Mouse (Mus musculus) MEL (cell line): ENCODE measurements at regions not wholly inside any gene's neighbourhood (a gene's known extent, or its start where the extent isn't known, plus 50 kb on each side); places are given as distances from the start of the nearest gene placed in this dataset.

Experiments
- DNase-seq: peaks from one replicate; pipeline ENCODE4 v3.0.0; 2011; ENCODE audit warnings: low read depth, low spot score
- H3K27ac ChIP-seq: 2 replicates; pipeline ENCODE4 v1.5.1; 2012; ENCODE audit warnings: low read depth, mild to moderate bottlenecking, control low read depth, low read length, moderate library complexity; ENCODE audit not compliant: control insufficient read depth
- H3K27me3 ChIP-seq, 2 experiments: fragments of 150-350 bp in 1 of 2; sonication (generic) in 1 of 2; 2 replicates each; pipeline ENCODE4 v1.6.1; 2012; ENCODE audit warnings: low read length in 2 of 2, mild to moderate bottlenecking in 2 of 2, improper control_type of control experiment in 1 of 2, moderate library complexity in 1 of 2; ENCODE audit not compliant: insufficient read depth in 2 of 2, control insufficient read depth in 1 of 2
- H3K36me3 ChIP-seq, 2 experiments: 2 replicates each; pipeline ENCODE4 v1.6.1; 2012 to 2014; ENCODE audit warnings: low read length in 2 of 2, improper control_type of control experiment in 1 of 2, inconsistent platforms in 1 of 2, mild to moderate bottlenecking in 1 of 2; ENCODE audit not compliant: insufficient read depth in 2 of 2, control insufficient read depth in 1 of 2
- H3K4me1 ChIP-seq, 2 experiments: fragments of 150-350 bp in 1 of 2; sonication (generic) in 1 of 2; 2 replicates each; pipeline ENCODE4 v1.6.1; 2012; ENCODE audit warnings: low read length in 2 of 2, improper control_type of control experiment in 1 of 2, mild to moderate bottlenecking in 1 of 2; ENCODE audit not compliant: insufficient read depth in 2 of 2, control insufficient read depth in 1 of 2
- H3K4me3 ChIP-seq, 2 experiments: fragments of 150-350 bp in 1 of 2; sonication (generic) in 1 of 2; 2 replicates each; pipeline ENCODE4 v1.5.1; 2012; ENCODE audit warnings: low read depth in 2 of 2, low read length in 2 of 2, mild to moderate bottlenecking in 2 of 2, moderate library complexity in 2 of 2, control low read depth in 1 of 2, improper control_type of control experiment in 1 of 2; ENCODE audit not compliant: control insufficient read depth in 1 of 2, insufficient read depth in 1 of 2
- H3K79me2 ChIP-seq: 2 replicates; pipeline ENCODE4 v1.6.1; 2012; ENCODE audit warnings: mild to moderate bottlenecking, low read length, moderate library complexity; ENCODE audit not compliant: control insufficient read depth, poor library complexity, insufficient read depth
- H3K9ac ChIP-seq: 2 replicates; pipeline ENCODE4 v1.6.1; 2012; ENCODE audit warnings: low read depth, mild to moderate bottlenecking, control low read depth, low read length, moderate library complexity; ENCODE audit not compliant: control insufficient read depth, poor library complexity, severe bottlenecking
- H3K9me3 ChIP-seq: fragments of 150-350 bp; sonication (generic); replicated peaks from 2 replicates; pipeline ENCODE4 v1.6.1; 2012; ENCODE audit warnings: mild to moderate bottlenecking, low read length, improper control_type of control experiment, moderate library complexity; ENCODE audit not compliant: insufficient read depth
- BHLHE40 ChIP-seq: IDR thresholded peaks from 2 replicates; pipeline ENCODE4 v1.6.1; 2012; ENCODE audit warnings: low read depth, mild to moderate bottlenecking, inconsistent platforms, low read length, improper control_type of control experiment, borderline replicate concordance
- CHD1 ChIP-seq: IDR thresholded peaks from 2 replicates; pipeline ENCODE4 v1.6.1; 2012; ENCODE audit warnings: low read depth, mild to moderate bottlenecking, inconsistent platforms, low read length, improper control_type of control experiment
- CTCF ChIP-seq, 3 experiments: IDR thresholded peaks in 2 of 3; conservative IDR thresholded peaks in 1 of 3; 2 replicates each; pipeline ENCODE4 v1.5.1; 2011 to 2012; ENCODE audit warnings: low read length in 3 of 3, low read depth in 2 of 3, mild to moderate bottlenecking in 2 of 3, improper control_type of control experiment in 1 of 3, inconsistent platforms in 1 of 3, mixed read lengths in 1 of 3, moderate library complexity in 1 of 3; ENCODE audit not compliant: control insufficient read depth in 1 of 3, insufficient read depth in 1 of 3, poor library complexity in 1 of 3, severe bottlenecking in 1 of 3
- GATA1 ChIP-seq: IDR thresholded peaks from 2 replicates; pipeline ENCODE4 v1.6.1; 2011; ENCODE audit warnings: low read depth, low read length, improper control_type of control experiment
- HCFC1 ChIP-seq: IDR thresholded peaks from 2 replicates; pipeline ENCODE4 v1.6.1; 2012; ENCODE audit warnings: low read depth, mild to moderate bottlenecking, inconsistent platforms, low read length, improper control_type of control experiment, moderate library complexity
- JUND ChIP-seq: IDR thresholded peaks from 2 replicates; pipeline ENCODE4 v1.6.1; 2011; ENCODE audit warnings: low read depth, mild to moderate bottlenecking, improper control_type of control experiment, low read length
- MAX ChIP-seq: IDR thresholded peaks from 2 replicates; pipeline ENCODE4 v1.6.1; 2011; ENCODE audit warnings: low read length, improper control_type of control experiment
- MAZ ChIP-seq: IDR thresholded peaks from 2 replicates; pipeline ENCODE4 v1.6.1; 2012; ENCODE audit warnings: low read depth, mild to moderate bottlenecking, inconsistent platforms, low read length, improper control_type of control experiment
- MEF2A ChIP-seq: IDR thresholded peaks from 2 replicates; pipeline ENCODE4 v1.6.1; 2014; ENCODE audit warnings: low read depth, mild to moderate bottlenecking, inconsistent platforms, low read length, improper control_type of control experiment; ENCODE audit not compliant: poor library complexity, insufficient replicate concordance, severe bottlenecking; ENCODE audit errors: extremely low read depth
- MXI1 ChIP-seq: IDR thresholded peaks from 2 replicates; pipeline ENCODE4 v1.6.1; 2011; ENCODE audit warnings: mild to moderate bottlenecking, low read depth, low read length, improper control_type of control experiment
- MYB ChIP-seq: IDR thresholded peaks from 2 replicates; pipeline ENCODE4 v1.6.1; 2011; ENCODE audit warnings: mild to moderate bottlenecking, low read depth, low read length, improper control_type of control experiment
- MYC ChIP-seq: IDR thresholded peaks from 2 replicates; pipeline ENCODE4 v1.6.1; 2011; ENCODE audit warnings: low read depth, mild to moderate bottlenecking, low read length, improper control_type of control experiment, moderate library complexity
- NELFE ChIP-seq: IDR thresholded peaks from 2 replicates; pipeline ENCODE4 v1.6.1; 2011; ENCODE audit warnings: low read depth, low read length, improper control_type of control experiment
- POLR2A ChIP-seq, 2 experiments: IDR thresholded peaks; 2 replicates each; pipeline ENCODE4 v1.6.1; 2011 to 2012; ENCODE audit warnings: low read length in 2 of 2, mild to moderate bottlenecking in 2 of 2, control low read depth in 1 of 2, improper control_type of control experiment in 1 of 2, low read depth in 1 of 2, moderate library complexity in 1 of 2; ENCODE audit not compliant: control insufficient read depth in 1 of 2, insufficient read depth in 1 of 2, poor library complexity in 1 of 2
- RAD21 ChIP-seq: IDR thresholded peaks from 2 replicates; pipeline ENCODE4 v1.6.1; 2011; ENCODE audit warnings: mild to moderate bottlenecking, low read depth, low read length, improper control_type of control experiment
- SIN3A ChIP-seq: IDR thresholded peaks from 2 replicates; pipeline ENCODE4 v1.6.1; 2012; ENCODE audit warnings: low read length, improper control_type of control experiment, inconsistent platforms
- SMC3 ChIP-seq: IDR thresholded peaks from 2 replicates; pipeline ENCODE4 v1.6.1; 2011; ENCODE audit warnings: low read depth, low read length, improper control_type of control experiment
- TAL1 ChIP-seq: IDR thresholded peaks from 2 replicates; pipeline ENCODE4 v1.6.1; 2012; ENCODE audit warnings: mild to moderate bottlenecking, inconsistent platforms, low read length, moderate library complexity, mixed read lengths
- TBP ChIP-seq: IDR thresholded peaks from 2 replicates; pipeline ENCODE4 v1.8.0; 2011; ENCODE audit warnings: low read depth, low read length, improper control_type of control experiment
- TCF12 ChIP-seq: IDR thresholded peaks from 2 replicates; pipeline ENCODE4 v1.6.1; 2014; ENCODE audit warnings: low read depth, mild to moderate bottlenecking, inconsistent platforms, low read length, improper control_type of control experiment, moderate library complexity
- UBTF ChIP-seq: IDR thresholded peaks from 2 replicates; pipeline ENCODE4 v1.6.1; 2012; ENCODE audit warnings: low read depth, mild to moderate bottlenecking, inconsistent platforms, low read length, improper control_type of control experiment, moderate library complexity, borderline replicate concordance; ENCODE audit not compliant: insufficient read depth
- USF2 ChIP-seq, 2 experiments: IDR thresholded peaks; 2 replicates each; pipeline ENCODE4 v1.6.1; 2011 to 2012; ENCODE audit warnings: improper control_type of control experiment in 2 of 2, low read length in 2 of 2, borderline replicate concordance in 1 of 2, inconsistent platforms in 1 of 2, low read depth in 1 of 2, mild to moderate bottlenecking in 1 of 2; ENCODE audit not compliant: insufficient read depth in 1 of 2
- ZC3H11A ChIP-seq: IDR thresholded peaks from 2 replicates; pipeline ENCODE4 v1.6.1; 2012; ENCODE audit warnings: low read depth, mild to moderate bottlenecking, inconsistent platforms, low read length, improper control_type of control experiment
- ZKSCAN1 ChIP-seq: IDR thresholded peaks from 2 replicates; pipeline ENCODE4 v1.6.1; 2012; ENCODE audit warnings: low read depth, mild to moderate bottlenecking, inconsistent platforms, low read length, improper control_type of control experiment, moderate library complexity
- ZNF384 ChIP-seq: IDR thresholded peaks from 2 replicates; pipeline ENCODE4 v1.6.1; 2012; ENCODE audit warnings: low read depth, mild to moderate bottlenecking, inconsistent platforms, low read length, improper control_type of control experiment

DNA sequence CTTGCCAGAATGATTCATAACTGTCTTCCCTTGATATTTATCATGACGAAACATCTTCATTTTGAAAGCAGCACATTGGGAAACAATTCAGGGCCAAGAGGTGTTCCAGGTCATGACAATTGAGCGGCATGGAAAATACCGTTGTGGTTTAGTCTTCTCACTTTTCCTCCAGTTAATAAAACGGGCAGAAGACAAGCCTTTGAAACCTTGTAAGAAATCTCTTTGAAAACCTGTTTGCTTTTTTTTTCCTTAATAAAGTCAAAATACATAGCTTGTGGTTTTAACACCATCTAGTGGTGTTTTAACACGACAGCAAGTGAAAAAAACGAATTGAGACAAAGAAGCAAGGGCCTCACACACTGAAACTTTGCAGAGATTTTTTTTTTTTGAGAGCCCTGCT lies 1389.0 kb upstream of the Acvr2a start:
- TF ChIP-seq JUND (no peak), BHLHE40 (no peak), CTCF (IDR thresholded peaks at IDR 0.05 in 2 of 3, conservative IDR thresholded peaks at IDR 0.05 in 1 of 3; ENCODE audit: control insufficient read depth in 1 of 3, insufficient read depth in 1 of 3, low read depth in 2 of 3, low read length in 3 of 3, poor library complexity in 1 of 3, severe bottlenecking in 1 of 3) (peak in 1 of 3 experiments; percentile 53; a peak in 2 of 6 replicates), HCFC1 (no peak), MXI1 (no peak), SMC3 (peak; percentile 55), POLR2A (IDR thresholded peaks at IDR 0.05; ENCODE audit: control insufficient read depth in 1 of 2, insufficient read depth in 1 of 2, low read depth in 1 of 2, low read length in 2 of 2, poor library complexity in 1 of 2) (no peak), TBP (no peak), GATA1 (no peak), USF2 (IDR thresholded peaks at IDR 0.05; ENCODE audit: borderline replicate concordance in 1 of 2, insufficient read depth in 1 of 2, low read depth in 1 of 2, low read length in 2 of 2) (no peak), UBTF (no peak), RAD21 (peak; percentile 68), SIN3A (no peak), ZC3H11A (peak; percentile 54), MAX (no peak), ZNF384 (peak; percentile 86), TCF12 (no peak)
- Histone ChIP-seq H3K36me3 (no peaks in the 10 kb centered on the region), H3K27me3 (no peaks in the 10 kb centered on the region)

DNA sequence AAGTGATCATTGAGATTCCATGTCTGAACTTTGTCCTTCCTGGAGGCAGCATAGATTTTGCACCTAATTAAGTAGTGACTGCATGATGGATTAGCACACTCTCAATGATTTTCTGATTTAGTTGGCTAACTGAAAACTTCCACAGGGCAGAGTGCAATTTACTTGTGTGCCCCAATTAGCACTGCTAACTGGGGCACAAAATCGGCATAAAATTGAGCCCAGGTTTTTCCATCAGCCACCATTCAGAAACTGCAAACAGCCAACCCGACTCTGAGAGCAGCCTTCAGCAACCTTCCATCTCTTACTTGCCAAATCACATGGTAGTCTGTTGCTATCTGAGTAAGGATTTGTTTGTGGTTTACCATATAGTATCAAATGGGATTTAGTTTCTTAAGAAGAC lies 1384.1 kb upstream of the Acvr2a start:
- H3K4me3 ChIP-seq: no peak overlapping the region

More for the DNA sequence above, 1389.0 kb upstream of the Acvr2a start:
- 0 out of 4 replicates have a peak overlapping the region, but pooled peaks of 1 of the 2 experiments have one; percentile 33 for H3K4me3 ChIP-seq
- H3K79me2 ChIP-seq: no peaks in the 10 kb centered on the region
- H3K9ac ChIP-seq: no peak overlapping the region
- H3K9me3 ChIP-seq: no peaks in the 10 kb centered on the region
- no peaks in the 10 kb centered on the region for H3K4me1 ChIP-seq
- H3K27ac ChIP-seq: no peak overlapping the region
- DNase-seq: peak; percentile 13

More for the DNA sequence above, 1384.1 kb upstream of the Acvr2a start:
- no peaks in the 10 kb centered on the region for H3K9me3 ChIP-seq
- H3K27ac ChIP-seq: no peak overlapping the region
- no peak for DNase-seq
- no peak for TF ChIP-seq CHD1
- no peak for TF ChIP-seq MEF2A
- TF ChIP-seq USF2 (IDR thresholded peaks at IDR 0.05; ENCODE audit: borderline replicate concordance in 1 of 2, insufficient read depth in 1 of 2, low read depth in 1 of 2, low read length in 2 of 2): no peak
- no peak for TF ChIP-seq JUND
- TF ChIP-seq TBP: no peak
- TF ChIP-seq MYB: no peak
- TF ChIP-seq ZKSCAN1: no peak
- TF ChIP-seq MAZ: no peak
- TF ChIP-seq MYC: no peak
- TF ChIP-seq NELFE: no peak
- TF ChIP-seq TAL1: no peak
- no peak for TF ChIP-seq MXI1
- H3K9ac ChIP-seq: no peak overlapping the region
- H3K79me2 ChIP-seq: no peaks in the 10 kb centered on the region
- H3K4me1 ChIP-seq: no peaks in the 10 kb centered on the region
- H3K36me3 ChIP-seq: no peaks in the 10 kb centered on the region
- H3K27me3 ChIP-seq: no peaks in the 10 kb centered on the region
